ENCODE assay signal across 9 mouse cellular contexts in the genomic region with DNA sequence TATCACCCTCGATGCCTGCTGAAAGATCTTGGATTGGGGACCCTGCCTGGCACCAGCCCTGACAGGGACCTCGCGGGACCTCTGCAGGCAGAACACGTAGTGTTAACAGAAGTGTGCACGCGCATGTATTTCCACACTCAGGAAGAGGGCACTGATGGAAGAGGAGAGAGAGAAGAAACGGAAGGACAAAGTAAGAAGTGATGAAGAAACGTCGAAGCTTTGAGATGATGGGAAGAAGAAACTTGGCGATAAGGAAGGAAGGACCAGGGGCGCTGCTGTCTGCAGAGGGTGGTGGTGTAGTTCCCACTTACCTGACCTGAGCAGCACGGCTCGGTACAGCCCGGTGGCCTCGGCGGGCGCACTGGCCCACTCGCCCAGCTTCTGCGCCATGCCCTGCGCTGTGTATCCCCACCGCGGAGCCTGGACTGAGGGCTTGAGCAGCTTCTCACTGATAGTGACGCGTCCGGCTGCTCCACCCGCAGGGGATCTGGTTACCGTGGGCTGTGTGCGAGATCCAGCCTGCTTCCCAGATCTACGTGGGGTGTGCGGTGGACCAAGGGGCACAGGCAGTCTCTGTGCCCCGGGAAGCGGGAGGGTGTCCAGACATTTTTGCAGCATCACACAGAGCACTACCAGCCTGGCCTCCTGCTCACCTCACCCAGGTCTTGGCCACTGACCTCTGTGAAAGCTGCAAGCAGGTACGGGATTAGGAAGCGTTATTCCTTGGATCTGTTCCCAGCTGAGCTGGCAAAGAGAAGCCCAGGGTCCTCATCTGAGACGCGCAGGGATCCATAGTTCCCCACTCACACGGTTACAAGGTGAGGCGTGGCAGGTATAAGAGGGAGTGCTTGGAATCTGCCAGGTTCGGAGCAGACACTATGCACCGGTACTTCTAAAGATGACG. TPM values are rescaled to one million over a fixed set of nuclear protein-coding genes. Genes with fewer than 3 reads are reported as not detected.
A peak's percentile ranks its signal among the peaks of the same experiment; 100 is the strongest.
DNase-seq lines count a peak whose midpoint lies in the region; ATAC-seq and TF ChIP-seq lines count a peak whose summit lies in the region.
"Had no signal": no experiment of that assay in that cellular context is flagged by ENCODE, and none has a peak within 500 bp of the region (broad histone marks: within the 10 kb centered on the region; RNA-seq: fewer than 3 reads in every experiment).

A gene (minus strand): TSS at position 830 of the 904 bp plus-strand sequence.

- 10% methylated on average over 41 of the region's 41 CpGs for WGBS in embryonic facial prominence, embryonic 15.5 days
- WGBS in intestine, postnatal 0 days: 11% methylated on average over 41 of the region's 41 CpGs
- 12% methylated on average over 41 of the region's 41 CpGs for WGBS in midbrain, embryonic 13.5 days

- peak; percentile 61 for DNase-seq in kidney, adult 11 months
- DNase-seq in kidney, adult 8-10 months: no peak
- no peak for DNase-seq in natural killer cell, adult 2 months (ENCODE audit: low spot score in 2 of 2)

- peak within 1 kb of the TSS; percentile 48 for H3K4me2 ChIP-seq in embryonic facial prominence, embryonic 15.5 days (replicated peaks)
- H3K4me2 ChIP-seq in intestine, postnatal 0 days (replicated peaks; ENCODE audit: low read depth): peak within 1 kb of the TSS; percentile 41
- H3K4me2 ChIP-seq in midbrain, embryonic 13.5 days (replicated peaks): peak within 1 kb of the TSS; percentile 55

- no peak within 1 kb of the TSS for H3K27ac ChIP-seq in embryonic facial prominence, embryonic 15.5 days (replicated peaks)
- no peak within 1 kb of the TSS for H3K27ac ChIP-seq in intestine, postnatal 0 days (ENCODE audit: low read depth, low read length)
- H3K27ac ChIP-seq in midbrain, embryonic 13.5 days: no peak within 1 kb of the TSS

- H3K4me1 ChIP-seq in embryonic facial prominence, embryonic 15.5 days: peaks cover 14% of the 10 kb centered on the region
- H3K4me1 ChIP-seq in intestine, postnatal 0 days (replicated peaks; ENCODE audit: control insufficient read depth, insufficient read depth, low read length): no peaks in the 10 kb centered on the region
- H3K4me1 ChIP-seq in midbrain, embryonic 13.5 days (replicated peaks): peaks cover 20% of the 10 kb centered on the region

- H3K9me3 ChIP-seq in embryonic facial prominence, embryonic 15.5 days (replicated peaks): no peaks in the 10 kb centered on the region
- no peaks in the 10 kb centered on the region for H3K9me3 ChIP-seq in intestine, postnatal 0 days (ENCODE audit: control insufficient read depth)
- H3K9me3 ChIP-seq in midbrain, embryonic 13.5 days: no peaks in the 10 kb centered on the region

- H3K36me3 ChIP-seq in embryonic facial prominence, embryonic 15.5 days: no peaks in the 10 kb centered on the region
- no peaks in the 10 kb centered on the region for H3K36me3 ChIP-seq in intestine, postnatal 0 days (ENCODE audit: control insufficient read depth, insufficient read depth)
- H3K36me3 ChIP-seq in midbrain, embryonic 13.5 days: no peaks in the 10 kb centered on the region

- TF ChIP-seq CTCF in intestine, postnatal 0 days (IDR thresholded peaks at IDR 0.05; ENCODE audit: low read depth): no peak

- peak within 1 kb of the TSS; percentile 26 for H3K4me3 ChIP-seq in embryonic facial prominence, embryonic 15.5 days (replicated peaks)
- peak within 1 kb of the TSS; percentile 9; the same call in 1 of the 2 replicates for H3K4me3 ChIP-seq in intestine, postnatal 0 days (ENCODE audit: low read depth, low read length)
- peak within 1 kb of the TSS; percentile 36 for H3K4me3 ChIP-seq in midbrain, embryonic 13.5 days (replicated peaks)

- 0 out of 2 replicates have a peak, but pooled peaks have one; percentile 27 for ATAC-seq in embryonic facial prominence, embryonic 15.5 days (ENCODE audit: insufficient number of reproducible peaks, low FRiP score, low TSS enrichment, low read depth)
- peak; percentile 43; the same call in 1 of the 2 replicates for ATAC-seq in intestine, postnatal 0 days
- ATAC-seq in midbrain, embryonic 13.5 days: peak; percentile 80
- no peak for ATAC-seq in erythroblast, adult 5-6 weeks (replicated peaks; ENCODE audit: low FRiP score, poor library complexity, severe bottlenecking)
- ATAC-seq in monocyte, adult 5-6 weeks (replicated peaks; ENCODE audit: insufficient number of reproducible peaks, low FRiP score, low TSS enrichment, poor library complexity, severe bottlenecking): no peak

- no peak within 1 kb of the TSS for H3K9ac ChIP-seq in embryonic facial prominence, embryonic 15.5 days
- no peak within 1 kb of the TSS for H3K9ac ChIP-seq in intestine, postnatal 0 days (ENCODE audit: low read depth, low read length)
- peak within 1 kb of the TSS; percentile 41 for H3K9ac ChIP-seq in midbrain, embryonic 13.5 days (replicated peaks)

- peaks cover 39% of the 10 kb centered on the region for H3K27me3 ChIP-seq in embryonic facial prominence, embryonic 15.5 days
- H3K27me3 ChIP-seq in intestine, postnatal 0 days (replicated peaks; ENCODE audit: control insufficient read depth, insufficient read depth, low read length): peaks cover 38% of the 10 kb centered on the region
- peaks cover 51% of the 10 kb centered on the region for H3K27me3 ChIP-seq in midbrain, embryonic 13.5 days

RNA-seq across cellular contexts. Expression of the gene that starts here (rescaled TPM):
- polyA plus RNA-seq in embryonic facial prominence, embryonic 15.5 days (2015; fragmentation: Nextera tagmentation; extraction: Ambion mirVana): 2.5 and 2.9 TPM in 2 replicates
- polyA plus RNA-seq in intestine, postnatal 0 days (2015; fragmentation: Nextera tagmentation; extraction: Ambion mirVana): 0.16 TPM in 2 replicates
- 0.19 and 0.23 TPM in 2 replicates for polyA plus RNA-seq in midbrain, embryonic 13.5 days (2015; fragmentation: Nextera tagmentation; extraction: Ambion mirVana)
- total RNA-seq in erythroblast, adult 5-6 weeks (2015; ENCODE audit: low replicate concordance): not detected in 2 replicates
- total RNA-seq in erythroblast, adult 5-6 weeks (2017; ENCODE audit: low replicate concordance): not detected in 2 replicates
- not detected in 3 replicates for total RNA-seq in monocyte, adult 5-6 weeks (2017)
- total RNA-seq: liver, adult 2 months had no signal
- polyA plus RNA-seq: liver, adult 2 months had no signal

Comparison
In these comparisons a context has a peak if more than half of its experiments do, and no peak if none do; other contexts are left out.
1. Peak in ATAC-seq, H3K4me3 ChIP-seq and H3K4me2 ChIP-seq in intestine, postnatal 0 days; RNA of the gene not detected or under 1 TPM.
2. Peak in ATAC-seq, H3K4me3 ChIP-seq, H3K9ac ChIP-seq and H3K4me2 ChIP-seq in midbrain, embryonic 13.5 days; RNA of the gene not detected or under 1 TPM.